Mouse (Mus musculus) hematopoietic stem cell, adult 5-6 weeks (primary cell): ENCODE measurements at regions not wholly inside any gene's neighbourhood (a gene's known extent, or its start where the extent isn't known, plus 50 kb on each side); places are given as distances from the start of the nearest gene placed in this dataset.

Experiments
- ATAC-seq, 2 experiments: fragments of 125-278 bp in 1 of 2; replicated peaks in 1 of 2; 2 replicates each; pipeline ENCODE4 v1.8.0; 2016 to 2017; ENCODE audit warnings: inconsistent platforms in 2 of 2, mild to moderate bottlenecking in 2 of 2, moderate number of reproducible peaks in 2 of 2, low read depth in 1 of 2, moderate TSS enrichment in 1 of 2; ENCODE audit not compliant: low FRiP score in 2 of 2, poor library complexity in 2 of 2, severe bottlenecking in 2 of 2, insufficient read depth in 1 of 2, low TSS enrichment in 1 of 2

DNA sequence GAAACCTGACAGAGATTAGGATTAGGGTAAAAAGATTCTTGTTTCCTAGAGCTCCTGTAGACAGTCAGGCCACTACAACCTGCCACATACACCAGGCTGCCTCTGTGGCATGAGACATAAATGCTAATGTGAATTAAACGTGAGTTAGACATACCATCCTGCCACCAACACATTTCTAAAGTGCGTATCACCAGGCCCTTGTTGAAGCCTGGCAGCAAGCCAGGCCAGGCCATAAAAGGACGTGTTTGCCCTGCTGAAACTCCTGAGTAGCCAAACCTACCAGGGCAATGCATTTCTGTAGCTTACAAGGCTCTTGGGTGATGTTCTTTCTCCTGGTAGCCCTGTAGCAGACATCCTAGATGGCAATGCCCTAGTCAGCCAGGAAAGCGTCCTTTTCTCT is 63.4 kb upstream of the Gm5458 start:
- ATAC-seq: no peak

- ATAC-seq: peak; percentile 74 to 75
Observed at GRCm38 (mm10) chr14:19674046-19674445, 71.7 kb upstream of the Gm5458 start.

DNA sequence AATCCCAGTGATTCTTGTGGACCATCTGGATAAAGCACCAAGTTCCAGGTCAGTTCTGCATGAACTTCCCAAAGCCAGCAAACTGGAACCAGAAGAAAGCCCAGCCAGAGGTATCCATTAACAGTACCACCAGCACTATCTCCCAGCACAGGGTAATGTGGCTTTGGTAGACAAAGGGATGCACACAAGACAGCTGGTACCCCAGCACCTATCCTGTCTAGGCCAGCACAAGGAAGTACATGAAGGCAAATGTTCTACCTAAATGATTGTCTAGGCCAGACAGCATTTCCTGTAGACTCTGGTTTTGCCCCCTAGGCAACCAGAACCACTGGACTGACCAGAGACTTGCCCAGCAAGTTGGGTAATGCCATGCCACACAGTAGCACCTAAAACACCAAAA is 62.6 kb upstream of the Nid2 start:
- no peak for ATAC-seq

DNA sequence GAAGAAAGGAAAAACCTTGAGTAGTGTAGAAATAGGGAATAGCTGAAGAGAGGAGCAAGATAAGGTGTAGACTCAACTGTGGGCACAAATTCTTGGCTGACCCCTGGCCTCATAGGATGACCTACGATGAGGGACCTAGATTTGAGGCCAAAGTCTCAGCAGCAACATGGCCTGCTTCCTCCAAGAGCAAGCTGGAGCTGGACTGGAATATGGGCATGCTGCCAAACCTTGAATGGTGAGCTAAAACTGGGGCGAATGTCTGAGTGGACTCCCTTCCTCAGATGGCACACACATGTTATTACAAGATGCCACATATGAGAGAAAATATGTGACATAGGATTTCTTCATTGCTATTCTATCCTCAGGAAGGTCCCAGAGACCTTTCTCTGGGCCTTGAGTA is 57.5 kb upstream of the Nid2 start:
- no peak for ATAC-seq

DNA sequence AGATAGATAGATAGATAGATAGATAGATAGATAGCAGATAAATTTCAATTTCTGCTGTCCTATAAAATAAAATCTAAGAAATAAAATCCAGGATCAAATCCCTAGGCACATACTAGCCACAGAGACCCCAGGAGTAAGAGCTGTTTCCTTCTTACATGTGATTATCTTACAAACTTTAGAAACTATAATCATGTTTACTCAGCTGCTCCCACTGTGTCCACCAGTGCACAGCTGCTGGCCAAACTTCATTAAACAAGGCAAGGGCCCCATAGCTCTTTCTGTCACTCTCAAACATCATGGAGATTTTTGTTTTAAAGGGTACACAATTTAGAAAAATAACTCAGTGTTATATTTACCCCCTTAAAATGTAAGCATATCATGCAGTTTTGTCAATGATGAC is 56.8 kb upstream of the Nid2 start:
- no peak for ATAC-seq

DNA sequence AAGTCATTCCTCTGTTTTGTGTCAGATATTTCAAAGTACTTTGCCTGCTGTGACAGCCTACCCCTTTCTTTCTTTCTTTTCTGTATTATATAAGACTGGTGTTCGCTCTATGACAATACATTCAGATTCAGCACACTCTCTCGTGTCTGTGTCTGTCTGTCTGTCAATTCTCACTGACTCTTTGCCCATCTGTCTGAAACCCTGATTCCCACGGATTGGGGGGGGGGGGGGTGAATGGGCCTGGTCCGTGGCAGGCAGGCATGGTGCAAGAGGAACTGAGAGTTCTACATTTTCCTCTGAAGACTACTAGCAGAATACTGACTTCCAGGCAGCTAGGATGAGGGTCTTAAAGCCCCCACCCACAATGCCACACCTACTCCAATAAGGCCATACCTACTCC is 51.6 kb upstream of the Nid2 start:
- ATAC-seq: no peak
